Mouse (Mus musculus) lung, embryonic 16.5 days (tissue): ENCODE measurements at regions not wholly inside any gene's neighbourhood (a gene's known extent, or its start where the extent isn't known, plus 50 kb on each side); places are given as distances from the start of the nearest gene placed in this dataset.

Experiments
- ATAC-seq: fragments of 200-750 bp; cut with Nextera tagmentation; 2 replicates; pipeline ENCODE4 v1.8.0; 2017; ENCODE audit warnings: low read depth, mild to moderate bottlenecking, moderate library complexity
- H3K27ac ChIP-seq: fragments of 300-500 bp; sonication (generic); 2 replicates; pipeline ENCODE4 v1.5.1; 2014; ENCODE audit warnings: mild to moderate bottlenecking, control low read depth, low read length
- H3K27me3 ChIP-seq: fragments of 300-500 bp; sonication (generic); 2 replicates; pipeline ENCODE4 v1.6.1; 2014; ENCODE audit warnings: low read depth, low read length, mixed read lengths; ENCODE audit not compliant: control insufficient read depth, insufficient read depth
- H3K36me3 ChIP-seq: fragments of 300-500 bp; sonication (generic); 2 replicates; pipeline ENCODE4 v1.6.1; 2014; ENCODE audit warnings: low read length; ENCODE audit not compliant: control insufficient read depth, insufficient read depth
- H3K4me1 ChIP-seq: fragments of 300-500 bp; sonication (generic); replicated peaks from 2 replicates; pipeline ENCODE4 v1.6.1; 2014; ENCODE audit warnings: low read length, mixed read lengths; ENCODE audit not compliant: control insufficient read depth, insufficient read depth
- H3K4me2 ChIP-seq: fragments of 300-500 bp; sonication (generic); 2 replicates; pipeline ENCODE4 v1.6.1; 2014; ENCODE audit warnings: low read depth, low read length, control low read depth
- H3K4me3 ChIP-seq: fragments of 300-500 bp; sonication (generic); 2 replicates; pipeline ENCODE4 v1.5.1; 2014; ENCODE audit warnings: mild to moderate bottlenecking, low read length, control low read depth
- H3K9ac ChIP-seq: fragments of 300-500 bp; sonication (generic); 2 replicates; pipeline ENCODE4 v1.6.1; 2014; ENCODE audit warnings: low read length, control low read depth
- H3K9me3 ChIP-seq: fragments of 300-500 bp; sonication (generic); 2 replicates; pipeline ENCODE4 v1.6.1; 2016; ENCODE audit warnings: low read length; ENCODE audit not compliant: control insufficient read depth
- WGBS: fragments of 180-500 bp; shearing (Covaris S2); extraction: QIAGEN DNeasy Blood & Tissue Kit; methylation state at CpG from one replicate; pipeline ENCODE4 v1.1.7; 2014; 5-methylcytosine and 5-hydroxymethylcytosine counted together

GRCm38 (mm10) chr12:16179897-16180296, 363.2 kb upstream of the Trib2 start:
- Histone ChIP-seq H3K4me2 (no peak overlapping the region), H3K27me3 (no peaks in the 10 kb centered on the region), H3K9me3 (no peaks in the 10 kb centered on the region), H3K36me3 (no peaks in the 10 kb centered on the region), H3K27ac (no peak overlapping the region), H3K4me1 (no peaks in the 10 kb centered on the region; the same call in 1 of the 2 replicates), H3K4me3 (no peak overlapping the region), H3K9ac (no peak overlapping the region)
- ATAC-seq, result no peak
- WGBS, result 74% methylated on average over 2 of the region's 2 CpGs

DNA sequence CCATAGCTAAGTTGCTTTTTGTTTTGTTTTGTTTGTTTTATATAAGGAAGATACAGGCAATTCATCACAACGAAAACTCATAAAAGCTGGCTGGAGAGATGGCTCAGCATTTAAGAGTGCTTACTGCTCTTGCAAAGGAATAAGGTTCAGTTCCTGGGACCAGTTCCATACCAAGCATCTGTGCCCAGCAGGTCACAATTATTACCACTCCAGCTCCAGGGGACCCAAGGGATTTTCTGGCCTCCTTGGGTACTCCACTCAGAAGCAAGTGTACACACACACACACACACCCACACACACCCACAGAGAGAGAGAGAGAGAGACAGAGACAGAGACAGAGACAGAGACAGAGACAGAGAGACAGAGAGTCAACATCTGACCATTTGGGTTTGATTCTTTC, 359.6 kb upstream of the Trib2 start:
- Histone ChIP-seq H3K27me3 (no peaks in the 10 kb centered on the region), H3K27ac (no peak overlapping the region), H3K4me2 (no peak overlapping the region), H3K4me3 (no peak overlapping the region), H3K9ac (no peak overlapping the region), H3K4me1 (no peaks in the 10 kb centered on the region), H3K36me3 (no peaks in the 10 kb centered on the region), H3K9me3 (no peaks in the 10 kb centered on the region)
- ATAC-seq, result no peak
- WGBS, result 86% methylated on average over 1 of the region's 1 CpGs

GRCm38 (mm10) chr12:16172176-16172575, 355.5 kb upstream of the Trib2 start:
- WGBS, result 83% methylated on average over 2 of the region's 2 CpGs
- Histone ChIP-seq H3K4me1 (no peaks in the 10 kb centered on the region; the same call in 1 of the 2 replicates), H3K36me3 (no peaks in the 10 kb centered on the region), H3K27ac (no peak overlapping the region), H3K9me3 (no peaks in the 10 kb centered on the region), H3K4me3 (no peak overlapping the region), H3K9ac (no peak overlapping the region), H3K27me3 (no peaks in the 10 kb centered on the region), H3K4me2 (no peak overlapping the region)
- ATAC-seq, result no peak

DNA sequence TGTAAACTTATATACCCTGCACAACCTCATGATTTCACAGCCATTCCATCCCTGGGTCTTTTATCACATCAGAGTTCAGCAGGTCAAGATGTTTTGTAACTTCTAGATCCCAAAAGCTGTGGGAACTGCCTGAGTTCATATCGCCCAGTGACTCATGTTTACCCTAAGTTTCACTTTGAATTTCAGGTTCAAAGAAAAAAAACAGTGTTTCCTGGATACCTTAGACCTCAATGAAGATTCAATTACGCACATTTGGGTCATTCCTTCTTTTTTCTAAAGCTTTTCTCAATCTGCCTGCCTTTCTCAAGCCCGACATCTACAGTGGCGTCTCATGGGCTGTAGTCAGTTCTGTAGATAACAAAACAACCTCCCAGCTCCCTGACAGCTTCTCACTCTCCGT, 354.9 kb upstream of the Trib2 start:
- no peak for ATAC-seq
- no peak overlapping the region for H3K4me2 ChIP-seq
- 48% methylated on average over 5 of the region's 5 CpGs for WGBS
- H3K27ac ChIP-seq, result no peak overlapping the region
- no peak overlapping the region for H3K4me3 ChIP-seq
- H3K9ac ChIP-seq, result no peak overlapping the region
- no peaks in the 10 kb centered on the region for H3K9me3 ChIP-seq
- H3K4me1 ChIP-seq, result no peaks in the 10 kb centered on the region; the same call in 1 of the 2 replicates
- no peaks in the 10 kb centered on the region for H3K27me3 ChIP-seq
- no peaks in the 10 kb centered on the region for H3K36me3 ChIP-seq

GRCm38 (mm10) chr12:16169781-16170535, 353.2 kb upstream of the Trib2 start:
- no peaks in the 10 kb centered on the region; the same call in 1 of the 2 replicates for H3K4me1 ChIP-seq
- H3K9me3 ChIP-seq, result no peaks in the 10 kb centered on the region
- no peaks in the 10 kb centered on the region for H3K36me3 ChIP-seq
- H3K4me2 ChIP-seq, result no peak overlapping the region
- H3K27ac ChIP-seq, result no peak overlapping the region
- WGBS, result 52% methylated on average over 7 of the region's 7 CpGs
- H3K9ac ChIP-seq, result no peak overlapping the region
- no peak for ATAC-seq
- no peak overlapping the region for H3K4me3 ChIP-seq
- H3K27me3 ChIP-seq, result no peaks in the 10 kb centered on the region

DNA sequence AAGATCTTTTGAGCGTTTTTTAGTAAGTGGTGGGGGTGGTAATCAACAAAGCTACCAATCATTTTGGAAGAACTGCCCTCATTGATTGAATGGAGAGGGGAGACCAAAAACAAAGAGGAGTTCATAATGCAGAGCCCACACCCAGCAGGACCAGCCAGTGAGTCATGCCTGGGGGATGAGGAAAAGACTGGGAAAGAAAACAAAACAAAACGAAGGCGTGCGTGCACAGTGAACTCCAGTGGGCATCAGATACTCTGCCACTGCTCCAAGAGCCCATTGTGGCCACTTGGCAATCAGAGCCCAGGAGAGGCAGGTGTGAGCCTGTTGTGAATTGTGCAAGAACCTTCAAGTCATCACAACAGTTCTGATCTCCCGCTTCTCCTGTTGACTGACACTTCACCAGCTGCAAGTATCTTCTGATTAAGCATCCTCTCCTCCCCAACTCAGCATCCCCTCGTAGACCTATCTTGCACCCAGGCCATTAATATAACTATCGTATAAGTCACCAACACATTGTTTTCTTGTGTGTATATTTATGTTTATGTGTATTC, 351.1 kb upstream of the Trib2 start:
- Histone ChIP-seq H3K4me1 (no peaks in the 10 kb centered on the region; the same call in 1 of the 2 replicates), H3K9me3 (no peaks in the 10 kb centered on the region), H3K27ac (no peak overlapping the region), H3K9ac (no peak overlapping the region), H3K36me3 (no peaks in the 10 kb centered on the region), H3K4me3 (no peak overlapping the region), H3K27me3 (no peaks in the 10 kb centered on the region), H3K4me2 (no peak overlapping the region)
- 58% methylated on average over 7 of the region's 7 CpGs for WGBS
- peak; percentile 57 for ATAC-seq

DNA sequence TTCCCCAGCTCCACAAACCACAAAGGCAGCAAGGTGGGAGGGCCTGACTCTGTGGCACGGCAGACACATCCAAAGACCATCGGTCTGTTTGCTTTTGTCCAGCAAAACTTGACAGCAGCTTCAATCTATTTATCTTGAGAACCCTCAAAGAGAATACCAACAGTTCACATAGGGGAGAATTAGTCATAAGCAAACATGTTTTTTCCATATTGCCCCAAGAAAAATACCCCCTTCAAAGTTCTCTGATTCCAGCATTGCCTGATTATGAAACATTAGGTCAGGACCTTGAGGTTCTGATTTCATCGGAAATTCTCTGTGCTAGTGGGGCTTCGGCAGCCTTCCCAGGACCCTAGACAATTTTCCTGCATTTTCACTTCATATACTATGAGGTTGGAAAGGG, 348.4 kb upstream of the Trib2 start:
- ATAC-seq, result no peak
- no peaks in the 10 kb centered on the region for H3K9me3 ChIP-seq
- H3K4me1 ChIP-seq, result no peaks in the 10 kb centered on the region; the same call in 1 of the 2 replicates
- no peaks in the 10 kb centered on the region for H3K36me3 ChIP-seq
- no peak overlapping the region for H3K4me2 ChIP-seq
- no peak overlapping the region for H3K9ac ChIP-seq
- no peak overlapping the region for H3K27ac ChIP-seq
- no peak overlapping the region for H3K4me3 ChIP-seq
- no peaks in the 10 kb centered on the region for H3K27me3 ChIP-seq
- WGBS, result 48% methylated on average over 4 of the region's 4 CpGs

DNA sequence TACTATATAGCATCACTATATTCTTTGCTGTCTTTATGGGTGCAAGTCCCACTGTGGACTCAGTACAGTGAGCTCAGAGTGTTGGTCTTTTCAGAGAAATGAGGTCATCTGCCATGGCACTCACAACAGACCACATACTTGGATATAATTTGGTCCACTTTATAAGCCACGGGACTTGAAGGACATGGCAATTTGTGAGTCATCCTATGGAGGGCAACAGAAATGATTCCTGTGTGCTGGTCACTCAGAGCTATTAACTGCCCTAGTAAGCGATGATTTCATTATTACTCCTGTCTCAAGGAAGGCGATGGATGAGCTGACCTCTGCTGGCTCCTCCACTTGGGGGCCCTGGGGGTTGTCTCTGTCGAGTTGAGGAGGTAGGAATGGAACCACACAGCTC, 345.2 kb upstream of the Trib2 start:
- Histone ChIP-seq H3K4me2 (no peak overlapping the region), H3K9ac (no peak overlapping the region), H3K4me1 (no peaks in the 10 kb centered on the region), H3K27ac (no peak overlapping the region), H3K4me3 (no peak overlapping the region), H3K36me3 (no peaks in the 10 kb centered on the region), H3K9me3 (no peaks in the 10 kb centered on the region), H3K27me3 (no peaks in the 10 kb centered on the region)
- ATAC-seq, result no peak
- WGBS, result 69% methylated on average over 4 of the region's 4 CpGs

- H3K9me3 ChIP-seq, result no peaks in the 10 kb centered on the region
- no peaks in the 10 kb centered on the region for H3K27me3 ChIP-seq
- no peak for ATAC-seq
- no peaks in the 10 kb centered on the region for H3K4me1 ChIP-seq
- no peak overlapping the region for H3K9ac ChIP-seq
- no peak overlapping the region for H3K4me2 ChIP-seq
- H3K36me3 ChIP-seq, result no peaks in the 10 kb centered on the region
- 56% methylated on average over 7 of the region's 7 CpGs for WGBS
- no peak overlapping the region for H3K4me3 ChIP-seq
- H3K27ac ChIP-seq, result no peak overlapping the region
Measured at GRCm38 (mm10) chr12:16157896-16158295, 341.2 kb upstream of the Trib2 start.
